Mouse (Mus musculus) liver, adult 2 months (tissue): Measurements from ENCODE around the gene C2cd5. TPM values are rescaled to one million over a fixed set of nuclear protein-coding genes. Genes with fewer than 3 reads are reported as not detected.

Source experiments
- DNase-seq: peaks from one replicate; pipeline ENCODE4 v3.0.0-alpha.2; 2011; ENCODE audit warnings: low read depth, low spot score; ENCODE audit errors: extremely low read depth
- H3K27ac ChIP-seq: fragments of 200-500 bp; replicated peaks from 2 replicates; pipeline ENCODE4 v1.5.1; 2012; ENCODE audit warnings: low read depth, mild to moderate bottlenecking, control low read depth, inconsistent platforms, low read length; ENCODE audit not compliant: insufficient read depth
- H3K27me3 ChIP-seq: fragments of 200-500 bp; 2 replicates; pipeline ENCODE4 v1.6.1; 2012; ENCODE audit warnings: mild to moderate bottlenecking, moderate library complexity, low read length, inconsistent platforms; ENCODE audit not compliant: control insufficient read depth, insufficient read depth
- H3K36me3 ChIP-seq: fragments of 200-500 bp; 2 replicates; pipeline ENCODE4 v1.6.1; 2012; ENCODE audit warnings: low read length, inconsistent platforms; ENCODE audit not compliant: control insufficient read depth, insufficient read depth
- H3K4me1 ChIP-seq: fragments of 200-500 bp; 2 replicates; pipeline ENCODE4 v1.6.1; 2011; ENCODE audit warnings: low read length; ENCODE audit not compliant: control insufficient read depth, insufficient read depth
- H3K4me3 ChIP-seq: fragments of 200-500 bp; 2 replicates; pipeline ENCODE4 v1.5.1; 2011; ENCODE audit warnings: low read depth, mild to moderate bottlenecking, control low read depth, low read length, moderate library complexity; ENCODE audit not compliant: insufficient read depth
- H3K79me2 ChIP-seq: fragments of 200-500 bp; 2 replicates; pipeline ENCODE4 v1.6.1; 2012; ENCODE audit warnings: inconsistent platforms, mild to moderate bottlenecking, low read length, moderate library complexity; ENCODE audit not compliant: control insufficient read depth, insufficient read depth
- H3K9ac ChIP-seq: fragments of 200-500 bp; 2 replicates; pipeline ENCODE4 v1.6.1; 2012; ENCODE audit warnings: low read depth, mild to moderate bottlenecking, control low read depth, inconsistent platforms, low read length
- CTCF ChIP-seq: fragments of 200-500 bp; IDR thresholded peaks from 2 replicates; pipeline ENCODE4 v1.5.1; 2011; ENCODE audit warnings: low read depth, low read length, control low read depth
- POLR2A ChIP-seq: fragments of 200-500 bp; IDR thresholded peaks from 2 replicates; pipeline ENCODE4 v1.6.1; 2011; ENCODE audit warnings: low read length, control low read depth; ENCODE audit not compliant: insufficient read depth; ENCODE audit errors: extremely low read depth
- WGBS: fragments of 180-500 bp; shearing (Covaris S2); methylation state at CpG from one replicate; pipeline ENCODE4 v1.1.7; 2018; 5-methylcytosine and 5-hydroxymethylcytosine counted together
- polyA plus RNA-seq: library from polyadenylated mRNA; depleted of rRNA; stranded (reverse); fragments of >200 nt; gene quantifications from 2 replicates; pipeline ENCODE4 v1.2.3, GENCODE M21; 2012
- total RNA-seq: library from RNA; depleted of rRNA; stranded (reverse); fragments of >200 nt; gene quantifications from 2 replicates; pipeline ENCODE4 v1.2.3, GENCODE M21; 2014

The C2cd5 gene
- total and polyA plus RNA-seq, 2 experiments, result 3.2 to 4.1 TPM

- peaks cover 5% of the 10 kb centered on the region for H3K36me3 ChIP-seq
- H3K4me3 ChIP-seq, result no peak overlapping the region
- no peak for TF ChIP-seq CTCF
- TF ChIP-seq POLR2A, result no peak
- no peaks in the 10 kb centered on the region for H3K27me3 ChIP-seq
- no peak for DNase-seq
- H3K9ac ChIP-seq, result no peak overlapping the region
- WGBS, result 94% methylated on average over 6 of the region's 6 CpGs
- H3K4me1 ChIP-seq, result no peaks in the 10 kb centered on the region
- H3K79me2 ChIP-seq, result no peaks in the 10 kb centered on the region; the same call in 1 of the 2 replicates
- no peak overlapping the region for H3K27ac ChIP-seq
Measured at GRCm38 (mm10) chr6:143091076-143091475, 8.9 kb downstream of the C2cd5 start.

GRCm38 (mm10) chr6:143087332-143087731, 12.6 kb downstream of the C2cd5 start:
- Histone ChIP-seq H3K27ac (no peak overlapping the region), H3K4me1 (no peaks in the 10 kb centered on the region), H3K79me2 (no peaks in the 10 kb centered on the region), H3K27me3 (no peaks in the 10 kb centered on the region), H3K9ac (no peak overlapping the region), H3K36me3 (peaks cover 12% of the 10 kb centered on the region), H3K4me3 (no peak overlapping the region)
- DNase-seq, result no peak
- no peak for TF ChIP-seq POLR2A
- no peak for TF ChIP-seq CTCF
- WGBS, result 91% methylated on average over 4 of the region's 4 CpGs

- Histone ChIP-seq H3K27ac (no peak overlapping the region), H3K27me3 (no peaks in the 10 kb centered on the region), H3K9ac (no peak overlapping the region), H3K4me3 (no peak overlapping the region), H3K79me2 (no peaks in the 10 kb centered on the region), H3K4me1 (no peaks in the 10 kb centered on the region), H3K36me3 (peaks cover 14% of the 10 kb centered on the region)
- DNase-seq, result no peak
- TF ChIP-seq POLR2A (no peak), CTCF (no peak)
- WGBS, result 100% methylated on average over 1 of the region's 1 CpGs
Measured at GRCm38 (mm10) chr6:143085898-143086297, 14.0 kb downstream of the C2cd5 start.

- no peak for TF ChIP-seq POLR2A
- no peak for TF ChIP-seq CTCF
- Histone ChIP-seq H3K36me3 (peaks cover 17% of the 10 kb centered on the region), H3K9ac (no peak overlapping the region), H3K79me2 (no peaks in the 10 kb centered on the region), H3K27me3 (no peaks in the 10 kb centered on the region), H3K4me3 (no peak overlapping the region), H3K4me1 (no peaks in the 10 kb centered on the region), H3K27ac (no peak overlapping the region)
- DNase-seq, result no peak
- 95% methylated on average over 2 of the region's 2 CpGs for WGBS
Measured at GRCm38 (mm10) chr6:143084314-143085025, 15.5 kb downstream of the C2cd5 start.

- TF ChIP-seq POLR2A (no peak), CTCF (no peak)
- H3K36me3 ChIP-seq, result peaks cover 23% of the 10 kb centered on the region
- H3K4me3 ChIP-seq, result no peak overlapping the region
- no peaks in the 10 kb centered on the region for H3K27me3 ChIP-seq
- no peaks in the 10 kb centered on the region for H3K79me2 ChIP-seq
- H3K9ac ChIP-seq, result no peak overlapping the region
- H3K27ac ChIP-seq, result no peak overlapping the region
- 94% methylated on average over 13 of the region's 13 CpGs for WGBS
- DNase-seq, result no peak
- no peaks in the 10 kb centered on the region for H3K4me1 ChIP-seq
Measured at GRCm38 (mm10) chr6:143081479-143082106, 18.3 kb downstream of the C2cd5 start.

GRCm38 (mm10) chr6:143080774-143081173, 19.2 kb downstream of the C2cd5 start:
- no peak overlapping the region for H3K9ac ChIP-seq
- H3K36me3 ChIP-seq, result peaks cover 23% of the 10 kb centered on the region
- H3K4me3 ChIP-seq, result no peak overlapping the region

More at GRCm38 (mm10) chr6:143080774-143081173, 19.2 kb downstream of the C2cd5 start:
- no peaks in the 10 kb centered on the region for H3K27me3 ChIP-seq
- TF ChIP-seq POLR2A (no peak), CTCF (no peak)
- DNase-seq, result no peak
- no peaks in the 10 kb centered on the region for H3K79me2 ChIP-seq
- no peaks in the 10 kb centered on the region for H3K4me1 ChIP-seq
- H3K27ac ChIP-seq, result no peak overlapping the region
- 91% methylated on average over 7 of the region's 7 CpGs for WGBS
